Mouse (Mus musculus) kidney, postnatal 0 days (tissue): ENCODE results near the gene F11r. TPM values are rescaled to one million over a fixed set of nuclear protein-coding genes. Genes with fewer than 3 reads are reported as not detected.

ENCODE experiments used
- ATAC-seq: fragments of 200-750 bp; cut with Nextera tagmentation; replicated peaks from 2 replicates; pipeline ENCODE4 v1.8.0; 2017; ENCODE audit warnings: low read depth, moderate number of reproducible peaks, moderate TSS enrichment, moderate library complexity; ENCODE audit not compliant: low FRiP score
- DNase-seq: peaks from one replicate; pipeline ENCODE4 v3.0.0-alpha.2; 2016; ENCODE audit warnings: low spot score
- H3K27ac ChIP-seq: fragments of 300-500 bp; sonication (generic); 2 replicates; pipeline ENCODE4 v1.5.1; 2014; ENCODE audit warnings: mild to moderate bottlenecking
- H3K27me3 ChIP-seq: fragments of 300-500 bp; sonication (generic); 2 replicates; pipeline ENCODE4 v1.6.1; 2014; ENCODE audit warnings: low read length, mixed read lengths; ENCODE audit not compliant: insufficient read depth
- H3K36me3 ChIP-seq: fragments of 300-500 bp; sonication (generic); 2 replicates; pipeline ENCODE4 v1.6.1; 2014; ENCODE audit warnings: low read length, mixed read lengths; ENCODE audit not compliant: insufficient read depth
- H3K4me1 ChIP-seq: fragments of 300-500 bp; sonication (generic); replicated peaks from 2 replicates; pipeline ENCODE4 v1.6.1; 2014; ENCODE audit warnings: antibody characterized with exemption, low read length, mixed read lengths; ENCODE audit not compliant: insufficient read depth
- H3K4me2 ChIP-seq: fragments of 300-500 bp; sonication (generic); 2 replicates; pipeline ENCODE4 v1.6.1; 2014; ENCODE audit warnings: mild to moderate bottlenecking, low read length, moderate library complexity, mixed read lengths
- H3K4me3 ChIP-seq: fragments of 300-500 bp; sonication (generic); replicated peaks from 2 replicates; pipeline ENCODE4 v1.5.1; 2014; ENCODE audit warnings: low read depth, low read length
- H3K9ac ChIP-seq: fragments of 300-500 bp; sonication (generic); 2 replicates; pipeline ENCODE4 v1.6.1; 2014; ENCODE audit warnings: low read depth, low read length
- H3K9me3 ChIP-seq: fragments of 300-500 bp; sonication (generic); replicated peaks from 2 replicates; pipeline ENCODE4 v1.6.1; 2016; ENCODE audit warnings: low read length, inconsistent platforms, mixed read lengths
- CTCF ChIP-seq: IDR thresholded peaks from 2 replicates; pipeline ENCODE4 v1.5.1; 2016; ENCODE audit warnings: antibody characterized with exemption, low read depth, mild to moderate bottlenecking, moderate library complexity
- WGBS: fragments of 180-500 bp; shearing (Covaris S2); extraction: QIAGEN DNeasy Blood & Tissue Kit; methylation state at CpG from one replicate; pipeline ENCODE4 v1.1.7; 2014; 5-methylcytosine and 5-hydroxymethylcytosine counted together
- polyA plus RNA-seq: library from polyadenylated mRNA; unstranded; fragments of >200 nt; fragmentation: Nextera tagmentation; extraction: Ambion mirVana; gene quantifications from 2 replicates; pipeline ENCODE4 v1.2.1, GENCODE M21; 2015

F11r gene
- polyA plus RNA-seq, 1 experiment from 2014 or later: 93.0 TPM

DNA sequence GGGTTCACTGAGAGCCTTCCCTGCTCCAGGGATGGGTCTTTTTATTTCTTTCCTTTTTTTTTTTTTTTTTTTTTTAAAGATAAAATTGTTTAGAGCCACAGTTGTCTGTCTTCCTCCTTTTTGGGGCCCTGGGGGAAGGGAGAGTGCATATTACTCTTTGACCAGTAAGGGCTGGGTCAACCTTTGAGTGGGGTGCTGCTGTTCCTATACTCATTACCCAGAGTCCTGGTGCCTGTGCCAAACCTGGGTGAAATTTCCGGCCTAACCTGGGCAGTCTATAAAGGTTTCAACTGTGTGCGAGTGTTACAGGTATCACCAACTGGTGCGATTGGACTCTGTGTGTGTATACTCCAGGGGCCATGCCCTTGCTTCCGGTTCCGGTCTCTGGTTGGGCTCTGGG, 18.7 kb upstream of the F11r start, which contains the start of gene Tstd1:
Gene Tstd1, plus strand, starts transcription at position 213 of the 400 bp plus-strand sequence.
- ATAC-seq (no peak; the same call in 1 of the 2 replicates), DNase-seq (no peak)
- TF ChIP-seq CTCF: no peak
- Histone ChIP-seq H3K27ac (no peak within 1 kb of the TSS), H3K4me1 (no peaks in the 10 kb centered on the region), H3K4me3 (no peak within 1 kb of the TSS), H3K27me3 (no peaks in the 10 kb centered on the region), H3K36me3 (peaks cover 34% of the 10 kb centered on the region), H3K4me2 (no peak within 1 kb of the TSS), H3K9ac (no peak within 1 kb of the TSS), H3K9me3 (no peaks in the 10 kb centered on the region)
- WGBS: 88% methylated on average over 5 of the region's 5 CpGs

- 69% methylated on average over 12 of the region's 12 CpGs for WGBS
- no peaks in the 10 kb centered on the region for H3K27me3 ChIP-seq
- H3K9me3 ChIP-seq: no peaks in the 10 kb centered on the region
- H3K36me3 ChIP-seq: peaks cover 34% of the 10 kb centered on the region
- H3K9ac ChIP-seq: no peak overlapping the region
- H3K27ac ChIP-seq: no peak overlapping the region
- TF ChIP-seq CTCF: no peak
- H3K4me3 ChIP-seq: no peak overlapping the region
- ATAC-seq (no peak), DNase-seq (no peak)
- H3K4me1 ChIP-seq: no peaks in the 10 kb centered on the region
- H3K4me2 ChIP-seq: no peak overlapping the region
Measured at GRCm38 (mm10) chr1:171419291-171419882, 17.9 kb upstream of the F11r start.

DNA sequence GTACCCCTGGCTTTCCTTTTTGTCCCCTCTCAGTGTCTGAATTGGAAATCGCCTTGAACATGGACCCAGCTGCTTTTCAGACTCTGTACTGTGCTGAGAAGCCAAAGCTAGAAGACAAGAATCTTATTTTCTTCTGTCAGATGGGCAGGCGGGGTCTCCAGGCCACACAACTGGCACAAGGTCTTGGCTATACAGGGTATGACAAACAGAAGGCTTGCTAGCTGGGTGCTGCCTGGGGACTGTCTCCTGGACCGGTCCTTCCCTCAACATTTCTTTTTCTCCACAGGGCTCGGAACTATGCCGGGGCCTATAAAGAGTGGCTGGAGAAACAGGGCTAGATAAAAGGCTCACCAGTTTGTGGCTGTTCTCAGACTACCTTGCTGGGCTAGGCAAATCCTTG, 17.4 kb upstream of the F11r start:
- WGBS: 89% methylated on average over 5 of the region's 5 CpGs

GRCm38 (mm10) chr1:171422504-171423095, 14.7 kb upstream of the F11r start:
- Histone ChIP-seq H3K9ac (no peak overlapping the region), H3K36me3 (peaks cover 13% of the 10 kb centered on the region; the same call in 1 of the 2 replicates), H3K4me2 (no peak overlapping the region), H3K9me3 (no peaks in the 10 kb centered on the region), H3K4me1 (no peaks in the 10 kb centered on the region), H3K27me3 (no peaks in the 10 kb centered on the region), H3K27ac (no peak overlapping the region), H3K4me3 (no peak overlapping the region)
- no peak for ATAC-seq
- DNase-seq: no peak
- no peak for TF ChIP-seq CTCF
- WGBS: 78% methylated on average over 8 of the region's 8 CpGs

More for the DNA sequence above, 17.4 kb upstream of the F11r start:
- H3K36me3 ChIP-seq: peaks cover 34% of the 10 kb centered on the region
- no peak for TF ChIP-seq CTCF
- DNase-seq: no peak
- no peak overlapping the region for H3K27ac ChIP-seq
- H3K4me3 ChIP-seq: no peak overlapping the region
- ATAC-seq: no peak
- no peak overlapping the region for H3K9ac ChIP-seq
- H3K4me2 ChIP-seq: no peak overlapping the region
- H3K27me3 ChIP-seq: no peaks in the 10 kb centered on the region
- H3K9me3 ChIP-seq: no peaks in the 10 kb centered on the region
- H3K4me1 ChIP-seq: no peaks in the 10 kb centered on the region

GRCm38 (mm10) chr1:171424638-171425037, 12.7 kb upstream of the F11r start:
- Histone ChIP-seq H3K4me2 (no peak overlapping the region), H3K36me3 (0 out of 2 replicates have a peak, but pooled peaks cover 5% of the 10 kb centered on the region), H3K9me3 (no peaks in the 10 kb centered on the region), H3K27ac (no peak overlapping the region), H3K4me1 (no peaks in the 10 kb centered on the region), H3K4me3 (no peak overlapping the region), H3K27me3 (no peaks in the 10 kb centered on the region), H3K9ac (no peak overlapping the region)
- 50% methylated on average over 5 of the region's 5 CpGs for WGBS
- ATAC-seq: no peak
- no peak for TF ChIP-seq CTCF
- DNase-seq: no peak

DNA sequence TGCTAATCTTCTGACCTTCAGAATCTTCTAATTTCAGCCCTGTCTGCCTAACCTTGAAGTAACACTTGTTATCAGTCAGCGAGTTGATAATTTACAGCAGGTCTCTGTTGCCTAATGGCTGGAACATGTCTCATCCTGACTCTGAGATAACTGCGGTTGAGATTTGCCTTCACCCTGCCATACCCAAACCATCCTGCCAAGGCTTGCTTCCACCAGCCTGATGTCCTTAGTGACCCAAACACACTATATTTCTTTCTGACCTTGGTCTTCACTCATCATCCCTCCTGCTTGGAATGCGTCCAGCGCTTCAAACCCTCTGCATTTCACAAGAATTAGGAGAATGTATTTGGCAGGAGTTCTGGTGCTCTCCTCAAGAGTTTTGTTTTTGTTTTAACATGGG, 12.2 kb upstream of the F11r start:
- DNase-seq (no peak), ATAC-seq (no peak)
- Histone ChIP-seq H3K9ac (no peak overlapping the region), H3K4me3 (no peak overlapping the region), H3K9me3 (no peaks in the 10 kb centered on the region), H3K4me1 (no peaks in the 10 kb centered on the region), H3K36me3 (no peaks in the 10 kb centered on the region), H3K27me3 (no peaks in the 10 kb centered on the region), H3K4me2 (no peak overlapping the region), H3K27ac (no peak overlapping the region)
- 56% methylated on average over 4 of the region's 4 CpGs for WGBS
- no peak for TF ChIP-seq CTCF
